Mouse (Mus musculus) ES-Bruce4 (cell line): ENCODE measurements around the gene Cobl.

Source experiments
- CTCF ChIP-seq: IDR thresholded peaks from one replicate; pipeline ENCODE4 v1.8.1; 2011; ENCODE audit warnings: low read depth, low read length
- EP300 ChIP-seq: IDR thresholded peaks from 2 replicates; pipeline ENCODE4 v1.6.1; 2011; ENCODE audit warnings: low read depth, low read length; ENCODE audit not compliant: insufficient read depth
- POLR2A ChIP-seq: IDR thresholded peaks from one replicate; pipeline ENCODE4 v1.8.1; 2011; ENCODE audit warnings: low read length; ENCODE audit not compliant: insufficient read depth

- TF ChIP-seq CTCF (no peak), EP300 (no peak), POLR2A (no peak)
These were observed 149.1 kb downstream of the Cobl start for GRCm38 (mm10) chr11:12315670-12316069.
